10 mouse cellular contexts compared by ENCODE assay signal in the genomic region with DNA sequence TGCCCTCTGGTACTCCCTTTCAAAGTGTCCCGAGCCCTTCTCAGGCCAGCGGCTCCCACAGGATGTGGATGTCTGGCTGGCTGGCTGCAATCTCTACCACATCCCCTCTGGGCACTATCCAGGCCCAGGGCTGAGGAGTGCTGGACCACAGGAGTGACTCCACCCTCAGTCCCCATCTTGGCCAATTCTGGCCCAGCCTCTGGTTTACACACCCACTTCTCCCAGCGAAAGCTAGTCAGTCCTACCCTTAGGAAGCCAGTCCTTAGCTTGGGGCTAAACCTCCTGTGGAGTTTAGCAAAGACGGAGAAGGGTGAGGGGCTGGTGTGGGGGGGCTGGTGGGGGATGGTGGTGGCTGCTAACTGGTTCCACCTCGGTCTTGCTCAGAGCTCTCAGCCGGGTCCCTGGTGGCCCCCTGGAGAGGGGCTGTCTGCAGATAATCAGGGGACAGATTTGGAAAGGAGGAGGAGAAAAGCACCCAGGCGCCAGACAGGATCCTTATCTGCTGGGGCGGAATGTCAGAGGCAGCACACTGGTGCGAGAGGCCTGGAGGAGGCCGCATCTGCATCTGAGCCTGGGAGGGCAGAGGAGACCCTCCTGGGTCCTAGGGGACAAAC. TPM values are rescaled to one million over a fixed set of nuclear protein-coding genes. Genes with fewer than 3 reads are reported as not detected.
DNase-seq lines count a peak whose midpoint lies in the region; ATAC-seq lines count a peak whose summit lies in the region.
"Had no signal": no experiment of that assay in that cellular context is flagged by ENCODE, and none has a peak within 500 bp of the region (broad histone marks: within the 10 kb centered on the region; RNA-seq: fewer than 3 reads in every experiment).

No protein-coding gene starts in this region.

- H3K4me2 ChIP-seq in limb, embryonic 15.5 days: 0 out of 2 replicates have a peak overlapping the region, but pooled peaks have one; percentile 1
- no peak overlapping the region for H3K4me2 ChIP-seq in stomach, embryonic 16.5 days (ENCODE audit: low read depth, low read length)

- no peak overlapping the region for H3K9ac ChIP-seq in limb, embryonic 15.5 days
- peak overlapping the region; percentile 22; the same call in 1 of the 2 replicates for H3K9ac ChIP-seq in stomach, embryonic 16.5 days (ENCODE audit: low read length)

- intact Hi-C loops in left cerebral cortex, postnatal 36 days (cut with DNase I): no loop called here

- ATAC-seq in limb, embryonic 15.5 days (ENCODE audit: insufficient number of reproducible peaks, low FRiP score, low TSS enrichment, low read depth): peak; percentile 61; the same call in 1 of the 2 replicates
- ATAC-seq in stomach, embryonic 16.5 days (ENCODE audit: insufficient read depth, low FRiP score): no peak
- ATAC-seq in monocyte, adult 5-6 weeks (replicated peaks; ENCODE audit: insufficient number of reproducible peaks, low FRiP score, low TSS enrichment, poor library complexity, severe bottlenecking): no peak

- no peaks in the 10 kb centered on the region for H3K9me3 ChIP-seq in limb, embryonic 15.5 days
- H3K9me3 ChIP-seq in stomach, embryonic 16.5 days (replicated peaks; ENCODE audit: control insufficient read depth, low read length): no peaks in the 10 kb centered on the region

- H3K27ac ChIP-seq in limb, embryonic 15.5 days: peak overlapping the region; percentile 81
- peak overlapping the region; percentile 39 for H3K27ac ChIP-seq in stomach, embryonic 16.5 days (ENCODE audit: low read length)

- no peak overlapping the region for H3K4me3 ChIP-seq in limb, embryonic 15.5 days
- no peak overlapping the region for H3K4me3 ChIP-seq in stomach, embryonic 16.5 days (replicated peaks; ENCODE audit: low read length)

- H3K27me3 ChIP-seq in limb, embryonic 15.5 days: no peaks in the 10 kb centered on the region
- H3K27me3 ChIP-seq in stomach, embryonic 16.5 days (ENCODE audit: control insufficient read depth, insufficient read depth, low read length): no peaks in the 10 kb centered on the region

- 14% methylated on average over 10 of the region's 10 CpGs for WGBS in limb, embryonic 15.5 days
- 27% methylated on average over 10 of the region's 10 CpGs for WGBS in stomach, embryonic 16.5 days

- DNase-seq in ovary, adult 18-20 months (ENCODE audit: low spot score): peak; percentile 21
- DNase-seq in ovary, postnatal 10 days (ENCODE audit: low spot score): no peak
- peak; percentile 98 for DNase-seq in fibroblast of lung, adult 2 months (ENCODE audit: low read depth)
- no peak for DNase-seq in left cerebral cortex, postnatal 36 days (ENCODE audit: low spot score in 2 of 2)
- DNase-seq in spleen, postnatal 4 days (ENCODE audit: low spot score in 2 of 2): no peak
- DNase-seq: cerebellum, adult 8-10 months; thymus, postnatal 25 days had no signal

- H3K4me1 ChIP-seq in limb, embryonic 15.5 days: peaks cover 77% of the 10 kb centered on the region
- H3K4me1 ChIP-seq in stomach, embryonic 16.5 days (ENCODE audit: control insufficient read depth, insufficient read depth, low read length): peaks cover 53% of the 10 kb centered on the region

- H3K36me3 ChIP-seq in limb, embryonic 15.5 days: no peaks in the 10 kb centered on the region
- no peaks in the 10 kb centered on the region for H3K36me3 ChIP-seq in stomach, embryonic 16.5 days (ENCODE audit: control insufficient read depth, insufficient read depth, low read length)

RNA-seq across cellular contexts. Expression of a gene that starts 16.8 kb away (rescaled TPM):
- polyA plus RNA-seq in limb, embryonic 15.5 days (2015; fragmentation: Nextera tagmentation; extraction: Ambion mirVana): 8.1 and 8.2 TPM in 2 replicates
- polyA plus RNA-seq in stomach, embryonic 16.5 days (2015; fragmentation: Nextera tagmentation; extraction: Ambion mirVana): 3.7 and 4.0 TPM in 2 replicates
- total RNA-seq in left cerebral cortex, postnatal 36 days (2021): 10 to 100 TPM in 1 of 2 experiments, 1 to 10 TPM in 1; 9.7 to 13.5 TPM
- total RNA-seq in monocyte, adult 5-6 weeks (2017): 0.38 TPM in 1 of 3 replicates, not detected in the others

Comparison
In these comparisons a context has a peak if more than half of its experiments do, and no peak if none do; other contexts are left out.
1. DNase-seq: peak in ovary, adult 18-20 months (single experiment) and fibroblast of lung, adult 2 months (single experiment); none in ovary, postnatal 10 days (single experiment), left cerebral cortex, postnatal 36 days (0 of 2) and spleen, postnatal 4 days (0 of 2).